Mouse (Mus musculus) forebrain, embryonic 11.5 days (tissue): ENCODE results near the gene Syne3. TPM values are rescaled to one million over a fixed set of nuclear protein-coding genes. Genes with fewer than 3 reads are reported as not detected.

Experiments used
- ATAC-seq: fragments of 200-750 bp; cut with Nextera tagmentation; replicated peaks from 2 replicates; pipeline ENCODE4 v1.8.0; 2017; ENCODE audit warnings: moderate TSS enrichment; ENCODE audit not compliant: low FRiP score
- DNase-seq: peaks from one replicate; pipeline ENCODE4 v3.0.0-alpha.2; 2017; ENCODE audit warnings: low spot score
- H3K27ac ChIP-seq: fragments of 300-500 bp; sonication (generic); 2 replicates; pipeline ENCODE4 v1.5.1; 2014; ENCODE audit warnings: low read depth, low read length
- H3K27me3 ChIP-seq: fragments of 300-500 bp; sonication (generic); 2 replicates; pipeline ENCODE4 v1.6.1; 2014; ENCODE audit warnings: mild to moderate bottlenecking, low read length, mixed read lengths; ENCODE audit not compliant: control insufficient read depth, insufficient read depth
- H3K36me3 ChIP-seq: fragments of 300-500 bp; sonication (generic); 2 replicates; pipeline ENCODE4 v1.6.1; 2014; ENCODE audit warnings: mild to moderate bottlenecking, low read length, moderate library complexity, mixed read lengths; ENCODE audit not compliant: control insufficient read depth, insufficient read depth
- H3K4me1 ChIP-seq: fragments of 300-500 bp; sonication (generic); replicated peaks from 2 replicates; pipeline ENCODE4 v1.6.1; 2014; ENCODE audit warnings: low read length, mixed read lengths; ENCODE audit not compliant: control insufficient read depth, insufficient read depth
- H3K4me2 ChIP-seq: fragments of 300-500 bp; sonication (generic); 2 replicates; pipeline ENCODE4 v1.6.1; 2014; ENCODE audit warnings: low read depth, mild to moderate bottlenecking, low read length, moderate library complexity, mixed read lengths; ENCODE audit not compliant: severe bottlenecking
- H3K4me3 ChIP-seq: fragments of 300-500 bp; sonication (generic); 2 replicates; pipeline ENCODE4 v1.5.1; 2014; ENCODE audit warnings: low read depth, low read length
- H3K9ac ChIP-seq: fragments of 300-500 bp; sonication (generic); 2 replicates; pipeline ENCODE4 v1.6.1; 2014; ENCODE audit warnings: low read length
- H3K9me3 ChIP-seq: fragments of 300-500 bp; sonication (generic); 2 replicates; pipeline ENCODE4 v1.6.1; 2016; ENCODE audit warnings: low read length, mixed read lengths; ENCODE audit not compliant: control insufficient read depth
- WGBS: fragments of 180-500 bp; shearing (Covaris S2); extraction: QIAGEN DNeasy Blood & Tissue Kit; methylation state at CpG from one replicate; pipeline ENCODE4 v1.1.7; 2014; 5-methylcytosine and 5-hydroxymethylcytosine counted together
- polyA plus RNA-seq: library from polyadenylated mRNA; unstranded; fragments of >200 nt; fragmentation: Nextera tagmentation; extraction: Ambion mirVana; gene quantifications from 2 replicates; pipeline ENCODE4 v1.2.1, GENCODE M21; 2014

The Syne3 gene
- polyA plus RNA-seq, 1 experiment from 2014 or later: 0.20 TPM

DNA sequence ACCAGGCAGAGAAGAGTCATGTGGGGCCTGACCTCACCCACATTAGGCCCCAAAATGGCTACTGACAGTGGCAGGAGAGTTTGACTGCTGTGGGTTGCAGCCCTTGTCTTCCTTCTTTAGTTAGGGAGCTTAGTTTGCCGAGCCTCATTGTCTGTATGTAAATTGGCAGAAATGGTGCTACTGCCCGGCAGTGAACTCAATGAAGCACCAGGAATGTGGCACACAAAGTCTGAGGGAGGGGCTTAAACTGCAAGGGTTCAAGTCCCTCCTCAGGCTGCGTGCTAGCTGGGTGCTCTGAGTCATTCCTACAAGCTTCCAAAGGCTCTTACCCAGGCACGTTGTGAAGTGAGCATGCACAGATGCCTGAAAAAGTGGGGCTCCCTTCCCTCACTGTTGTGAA, 93.9 kb downstream of the Syne3 start:
- Histone ChIP-seq H3K9ac (no peak overlapping the region), H3K4me2 (no peak overlapping the region), H3K27me3 (no peaks in the 10 kb centered on the region), H3K4me3 (no peak overlapping the region), H3K36me3 (no peaks in the 10 kb centered on the region), H3K27ac (no peak overlapping the region), H3K4me1 (peaks cover 4% of the 10 kb centered on the region; the same call in 1 of the 2 replicates), H3K9me3 (no peaks in the 10 kb centered on the region)
- DNase-seq: no peak
- no peak for ATAC-seq
- WGBS: 50% methylated on average over 4 of the region's 4 CpGs

DNA sequence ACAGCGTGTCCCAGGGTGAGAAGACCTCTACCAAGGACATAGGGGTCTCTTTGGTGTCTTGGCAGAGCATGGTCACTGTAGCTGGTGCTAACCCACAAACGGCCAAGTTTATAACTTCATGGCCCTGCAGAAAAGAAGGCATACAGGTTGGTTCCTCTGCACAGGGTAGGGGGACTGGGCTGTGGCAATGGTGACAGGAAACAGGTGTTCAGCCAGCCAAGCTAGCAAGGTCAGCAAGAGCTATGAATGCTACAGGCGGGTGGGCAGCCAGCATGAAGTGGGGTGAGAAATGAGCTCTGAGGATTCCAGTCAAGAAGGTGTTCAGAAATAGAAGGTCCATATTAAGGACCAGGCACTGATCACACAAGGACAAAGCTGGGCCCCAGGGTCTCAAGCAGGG, 96.6 kb downstream of the Syne3 start:
- no peaks in the 10 kb centered on the region for H3K9me3 ChIP-seq
- 76% methylated on average over 3 of the region's 3 CpGs for WGBS
- H3K4me2 ChIP-seq: no peak overlapping the region
- no peaks in the 10 kb centered on the region for H3K27me3 ChIP-seq
- H3K4me3 ChIP-seq: no peak overlapping the region
- no peaks in the 10 kb centered on the region for H3K36me3 ChIP-seq
- ATAC-seq (no peak), DNase-seq (no peak)
- H3K27ac ChIP-seq: no peak overlapping the region
- H3K9ac ChIP-seq: no peak overlapping the region
- peaks cover 12% of the 10 kb centered on the region; the same call in 1 of the 2 replicates for H3K4me1 ChIP-seq

DNA sequence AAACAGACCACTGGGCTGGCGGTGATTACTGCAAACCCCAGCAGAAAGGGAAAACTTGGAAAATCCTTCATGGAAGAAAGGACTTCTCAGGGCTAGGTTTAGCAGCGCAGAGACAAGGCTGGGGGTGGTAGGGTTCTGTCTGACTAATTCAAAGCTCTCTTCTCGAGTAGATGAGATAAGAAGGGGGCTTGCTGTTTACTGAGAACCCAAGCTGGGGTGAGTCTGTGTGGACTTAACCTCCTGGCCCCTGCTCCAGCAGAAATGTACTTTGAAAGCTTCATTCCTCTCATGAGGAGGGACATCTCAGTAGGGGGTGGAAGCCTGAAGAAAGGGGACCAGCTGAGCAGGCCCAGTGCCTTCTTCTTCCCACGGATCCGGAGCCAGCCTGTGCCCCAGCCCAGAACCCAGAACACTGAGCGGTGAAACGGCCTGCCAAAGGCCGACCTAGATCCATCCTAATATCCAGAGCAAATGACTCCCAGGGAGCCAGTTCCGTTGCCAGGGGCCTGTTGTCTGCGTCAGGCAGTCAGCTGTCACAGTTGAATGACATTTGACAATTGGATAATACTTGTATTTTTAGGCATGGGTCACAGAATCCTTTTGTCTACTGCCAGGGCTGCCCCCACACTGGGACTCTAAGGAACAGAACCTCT, 97.2 kb downstream of the Syne3 start:
- DNase-seq (no peak), ATAC-seq (no peak)
- Histone ChIP-seq H3K9me3 (no peaks in the 10 kb centered on the region), H3K27ac (no peak overlapping the region), H3K27me3 (no peaks in the 10 kb centered on the region), H3K4me3 (no peak overlapping the region), H3K9ac (no peak overlapping the region), H3K36me3 (no peaks in the 10 kb centered on the region), H3K4me1 (peaks cover 12% of the 10 kb centered on the region; the same call in 1 of the 2 replicates), H3K4me2 (no peak overlapping the region)
- 35% methylated on average over 10 of the region's 10 CpGs for WGBS

DNA sequence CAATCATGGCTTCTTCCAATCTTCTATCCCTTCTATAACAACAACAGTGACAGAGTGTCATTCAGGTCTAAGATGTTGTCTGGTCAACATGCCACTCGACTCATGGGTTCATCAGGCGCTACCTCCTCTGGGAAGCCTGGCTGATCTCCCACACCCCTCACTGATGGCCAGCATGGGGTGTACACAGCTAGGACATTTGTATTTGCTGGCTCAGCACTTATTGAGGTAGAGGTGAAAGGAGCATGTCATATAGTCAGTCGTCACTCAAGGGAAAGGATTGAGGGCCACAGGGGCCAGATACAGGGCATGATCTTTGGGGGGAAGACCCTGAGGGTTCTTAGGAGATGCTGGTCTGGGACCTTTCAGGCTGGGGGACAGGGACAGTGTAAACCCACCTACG, 99.9 kb downstream of the Syne3 start:
- H3K9ac ChIP-seq: no peak overlapping the region
- DNase-seq (no peak), ATAC-seq (no peak)
- no peaks in the 10 kb centered on the region for H3K9me3 ChIP-seq
- H3K4me3 ChIP-seq: no peak overlapping the region
- H3K36me3 ChIP-seq: no peaks in the 10 kb centered on the region
- no peaks in the 10 kb centered on the region; the same call in 1 of the 2 replicates for H3K27me3 ChIP-seq
- H3K4me1 ChIP-seq: peaks cover 12% of the 10 kb centered on the region; the same call in 1 of the 2 replicates
- 86% methylated on average over 4 of the region's 4 CpGs for WGBS
- H3K27ac ChIP-seq: no peak overlapping the region
- no peak overlapping the region for H3K4me2 ChIP-seq

DNA sequence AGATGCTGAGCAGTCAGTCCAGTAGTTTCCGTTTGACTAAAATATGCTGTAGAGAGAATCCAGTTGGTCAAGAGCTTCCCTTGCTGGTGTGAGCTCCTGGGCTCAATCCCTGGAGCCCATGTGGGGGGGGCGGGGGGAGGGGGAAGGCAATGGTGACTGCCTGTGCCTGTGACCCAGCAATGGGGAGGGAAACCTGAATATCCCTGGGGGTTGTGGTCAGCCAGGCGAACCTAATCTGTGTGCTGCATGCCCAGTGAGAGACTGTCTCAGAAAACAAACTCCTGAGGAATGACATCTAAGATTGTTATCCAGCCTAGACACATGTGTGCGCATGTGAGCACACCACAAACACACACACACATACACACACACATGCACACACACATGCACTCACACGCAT, 100.6 kb downstream of the Syne3 start:
- DNase-seq (no peak), ATAC-seq (0 out of 2 replicates have a peak, but pooled peaks have one; percentile 10)
- H3K36me3 ChIP-seq: no peaks in the 10 kb centered on the region
- WGBS: 38% methylated on average over 5 of the region's 5 CpGs
- H3K9ac ChIP-seq: no peak overlapping the region
- no peaks in the 10 kb centered on the region for H3K9me3 ChIP-seq
- no peak overlapping the region for H3K4me2 ChIP-seq
- H3K4me3 ChIP-seq: no peak overlapping the region
- H3K4me1 ChIP-seq: peaks cover 12% of the 10 kb centered on the region; the same call in 1 of the 2 replicates
- H3K27ac ChIP-seq: no peak overlapping the region
- H3K27me3 ChIP-seq: no peaks in the 10 kb centered on the region; the same call in 1 of the 2 replicates

DNA sequence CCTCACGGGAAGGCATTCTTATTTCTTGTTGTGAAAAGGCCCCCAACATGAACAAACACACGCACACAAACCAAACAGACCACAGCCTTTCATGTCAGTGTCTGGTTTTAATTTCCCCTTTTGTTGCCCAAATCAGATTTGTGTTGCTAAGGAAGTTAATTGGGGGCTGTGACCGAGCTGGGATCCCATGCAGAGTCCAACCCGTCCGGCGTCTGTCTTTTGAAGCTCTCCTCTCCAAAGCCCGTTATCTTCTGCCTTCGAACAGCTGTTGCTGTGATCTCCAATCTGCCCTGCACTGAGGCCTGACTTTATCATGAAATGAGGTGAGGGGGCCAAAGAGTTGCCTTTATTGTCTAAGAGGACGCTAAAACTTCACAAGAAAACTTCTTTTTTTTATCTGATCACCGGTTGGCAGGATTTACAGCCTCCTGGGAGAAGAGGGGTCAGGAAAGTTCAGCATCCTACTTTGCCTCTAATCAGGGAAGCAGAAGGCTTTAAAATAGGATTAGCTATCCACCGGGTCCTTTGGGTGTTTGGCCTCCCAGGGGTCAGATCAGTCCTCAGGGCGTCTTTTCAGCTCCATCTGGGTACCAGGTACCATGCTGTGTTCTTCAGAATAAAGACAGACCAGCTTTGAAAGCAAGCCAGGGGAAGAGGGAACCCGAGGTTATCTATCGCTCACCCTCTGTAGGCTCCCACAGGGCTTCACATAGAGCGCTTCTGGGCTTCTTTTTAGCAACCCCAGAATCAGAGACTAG, 101.4 kb downstream of the Syne3 start:
- no peak overlapping the region for H3K4me2 ChIP-seq
- DNase-seq: no peak
- no peak for ATAC-seq
- no peaks in the 10 kb centered on the region for H3K36me3 ChIP-seq
- 2% methylated on average over 15 of the region's 15 CpGs for WGBS
- H3K27ac ChIP-seq: no peak overlapping the region
- no peaks in the 10 kb centered on the region for H3K9me3 ChIP-seq
- no peak overlapping the region for H3K9ac ChIP-seq
- no peak overlapping the region for H3K4me3 ChIP-seq
- H3K4me1 ChIP-seq: peaks cover 12% of the 10 kb centered on the region; the same call in 1 of the 2 replicates
- no peaks in the 10 kb centered on the region; the same call in 1 of the 2 replicates for H3K27me3 ChIP-seq

DNA sequence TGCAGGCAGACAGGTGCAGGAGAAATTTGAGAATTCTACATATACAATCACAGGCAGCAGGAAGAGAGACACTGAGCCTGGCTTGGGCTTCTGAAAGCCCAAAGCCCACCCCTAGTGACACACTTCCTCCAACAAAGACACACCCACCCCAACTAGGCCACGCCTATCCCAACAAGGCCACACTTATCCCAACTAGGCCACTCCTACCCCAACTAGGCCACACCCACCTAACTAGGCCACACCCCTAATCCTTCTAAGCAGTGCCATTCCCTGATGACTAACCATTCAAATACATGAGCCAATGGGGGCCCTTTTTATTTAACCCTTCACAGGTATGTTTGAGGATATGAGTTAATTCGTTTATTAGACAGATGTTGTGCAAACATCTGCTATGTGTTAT, 102.5 kb downstream of the Syne3 start:
- Histone ChIP-seq H3K27me3 (no peaks in the 10 kb centered on the region; the same call in 1 of the 2 replicates), H3K4me1 (peaks cover 8% of the 10 kb centered on the region; the same call in 1 of the 2 replicates), H3K4me2 (no peak overlapping the region), H3K4me3 (no peak overlapping the region), H3K36me3 (no peaks in the 10 kb centered on the region), H3K9ac (no peak overlapping the region), H3K9me3 (no peaks in the 10 kb centered on the region), H3K27ac (no peak overlapping the region)
- ATAC-seq: no peak
- no peak for DNase-seq
- 88% methylated on average over 2 of the region's 2 CpGs for WGBS

DNA sequence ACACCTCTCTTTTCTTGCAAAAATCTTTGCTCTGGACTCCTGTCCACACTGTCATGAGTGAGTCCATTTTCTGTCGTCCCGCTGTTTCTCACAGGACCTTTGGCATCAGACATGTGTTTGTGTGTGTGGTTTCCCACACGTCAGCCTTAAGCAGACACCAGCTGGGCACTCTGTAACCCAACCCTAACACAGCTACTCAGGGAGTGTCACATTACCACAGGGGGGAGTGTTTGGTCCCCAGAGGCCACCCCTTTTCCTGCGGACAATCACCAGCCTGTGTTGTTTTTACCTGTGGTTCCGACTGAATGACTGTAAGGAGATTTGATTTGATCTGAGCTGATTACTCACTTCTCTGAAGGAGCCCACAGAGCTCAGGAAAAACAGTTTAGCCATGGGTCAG, 105.5 kb downstream of the Syne3 start:
- no peak overlapping the region for H3K4me2 ChIP-seq
- peaks cover 12% of the 10 kb centered on the region; the same call in 1 of the 2 replicates for H3K4me1 ChIP-seq
- no peaks in the 10 kb centered on the region; the same call in 1 of the 2 replicates for H3K27me3 ChIP-seq
- H3K4me3 ChIP-seq: no peak overlapping the region
- 26% methylated on average over 5 of the region's 5 CpGs for WGBS
- ATAC-seq: no peak
- H3K36me3 ChIP-seq: no peaks in the 10 kb centered on the region
- H3K27ac ChIP-seq: no peak overlapping the region
- no peak for DNase-seq
- no peaks in the 10 kb centered on the region for H3K9me3 ChIP-seq
- H3K9ac ChIP-seq: no peak overlapping the region
